Mouse (Mus musculus): ENCODE data around the gene Atg4c. TPM values are rescaled to one million over a fixed set of nuclear protein-coding genes. Genes with fewer than 3 reads are reported as not detected.

Gene Atg4c
- total RNA-seq, 2 experiments from 2014 or later: 37.6 to 39.1 TPM

- intact Hi-C loops (cut with DNase I): loop anchor here (10.0 kb wide), 2 partner anchors 258 to 448 kb away; partner anchors contain the start of gene Usp1
- peak; percentile 29 to 54 for DNase-seq (ENCODE audit: low spot score in 2 of 2)
Observed at GRCm38 (mm10) chr4:99182660-99183431, 10.9 kb upstream of the Atg4c start.

GRCm38 (mm10) chr4:99184678-99185077 lies 9.1 kb upstream of the Atg4c start:
- intact Hi-C loops (cut with DNase I): loop anchor here (10.0 kb wide), 2 partner anchors 260 to 450 kb away; partner anchors contain the start of gene Usp1
- no peak for DNase-seq (ENCODE audit: low spot score in 2 of 2)

GRCm38 (mm10) chr4:99185305-99185704 lies 8.4 kb upstream of the Atg4c start:
- intact Hi-C loops (cut with DNase I): loop anchor here (10.0 kb wide), 2 partner anchors 261 to 451 kb away; partner anchors contain the start of gene Usp1
- DNase-seq (ENCODE audit: low spot score in 2 of 2): no peak

GRCm38 (mm10) chr4:99186412-99187125 lies 7.2 kb upstream of the Atg4c start:
- intact Hi-C loops (cut with DNase I): loop anchor here (10.0 kb wide), 2 partner anchors 262 to 452 kb away; partner anchors contain the start of gene Usp1
- no peak for DNase-seq (ENCODE audit: low spot score in 2 of 2)

- DNase-seq (ENCODE audit: low spot score in 2 of 2): no peak
Observed at GRCm38 (mm10) chr4:99192640-99193039, 1.1 kb upstream of the Atg4c start.

GRCm38 (mm10) chr4:99193214-99193613 lies 520 bp upstream of the Atg4c start:
- intact Hi-C loops (cut with DNase I): no loop called here
- DNase-seq (ENCODE audit: low spot score in 2 of 2): no peak

More at GRCm38 (mm10) chr4:99192640-99193039, 1.1 kb upstream of the Atg4c start:
- intact Hi-C loops (cut with DNase I): no loop called here

- intact Hi-C loops (cut with DNase I): no loop called here
- no peak for DNase-seq (ENCODE audit: low spot score in 2 of 2)
Observed at GRCm38 (mm10) chr4:99194826-99195225, 1.1 kb downstream of the Atg4c start.

GRCm38 (mm10) chr4:99198721-99199120 lies 5.0 kb downstream of the Atg4c start:
- no peak for DNase-seq (ENCODE audit: low spot score in 2 of 2)
- intact Hi-C loops (cut with DNase I): no loop called here

GRCm38 (mm10) chr4:99199757-99200251 lies 6.1 kb downstream of the Atg4c start:
- DNase-seq (ENCODE audit: low spot score in 2 of 2): no peak
- intact Hi-C loops (cut with DNase I): no loop called here

GRCm38 (mm10) chr4:99200383-99201136 lies 6.8 kb downstream of the Atg4c start:
- DNase-seq (ENCODE audit: low spot score in 2 of 2): no peak
- intact Hi-C loops (cut with DNase I): no loop called here

- intact Hi-C loops (cut with DNase I): no loop called here
Observed at GRCm38 (mm10) chr4:99205773-99206172, 12.0 kb downstream of the Atg4c start.

GRCm38 (mm10) chr4:99206356-99206755 lies 12.6 kb downstream of the Atg4c start:
- peak in 1 of 2 experiments; percentile 37 for DNase-seq (ENCODE audit: low spot score in 2 of 2)

More at GRCm38 (mm10) chr4:99205773-99206172, 12.0 kb downstream of the Atg4c start:
- no peak for DNase-seq (ENCODE audit: low spot score in 2 of 2)

GRCm38 (mm10) chr4:99210087-99210486 lies 16.4 kb downstream of the Atg4c start:
- no peak for DNase-seq (ENCODE audit: low spot score in 2 of 2)
- intact Hi-C loops (cut with DNase I): no loop called here

More at GRCm38 (mm10) chr4:99206356-99206755, 12.6 kb downstream of the Atg4c start:
- intact Hi-C loops (cut with DNase I): no loop called here

- DNase-seq (ENCODE audit: low spot score in 2 of 2): no peak
- intact Hi-C loops (cut with DNase I): no loop called here
Observed at GRCm38 (mm10) chr4:99211606-99212005, 17.9 kb downstream of the Atg4c start.

- intact Hi-C loops (cut with DNase I): no loop called here
- peak in 1 of 2 experiments; percentile 26 for DNase-seq (ENCODE audit: low spot score in 2 of 2)
Observed at GRCm38 (mm10) chr4:99213123-99213522, 19.4 kb downstream of the Atg4c start.

GRCm38 (mm10) chr4:99222221-99222620 lies 28.5 kb downstream of the Atg4c start:
- intact Hi-C loops (cut with DNase I): no loop called here
- no peak for DNase-seq (ENCODE audit: low spot score in 2 of 2)

- intact Hi-C loops (cut with DNase I): no loop called here
- no peak for DNase-seq (ENCODE audit: low spot score in 2 of 2)
Observed at GRCm38 (mm10) chr4:99224790-99225189, 31.1 kb downstream of the Atg4c start.

- no peak for DNase-seq (ENCODE audit: low spot score in 2 of 2)
- intact Hi-C loops (cut with DNase I): no loop called here
Observed at GRCm38 (mm10) chr4:99227226-99227625, 33.5 kb downstream of the Atg4c start.

- no peak for DNase-seq (ENCODE audit: low spot score in 2 of 2)
- intact Hi-C loops (cut with DNase I): no loop called here
Observed at GRCm38 (mm10) chr4:99229371-99229770, 35.6 kb downstream of the Atg4c start.

Measured in left cerebral cortex, postnatal 14 days (tissue).